Mouse (Mus musculus): ENCODE measurements at regions not wholly inside any gene's neighbourhood (a gene's known extent, or its start where the extent isn't known, plus 50 kb on each side); places are given as distances from the start of the nearest gene placed in this dataset.
"Not testable (repeated sequence)": the region's sequence is repeated elsewhere in the genome, so short reads cannot be mapped to it uniquely, and the experiment has no call there.

GRCm38 (mm10) chr8:20285523-20285922 lies 77.5 kb downstream of the Gm15319 start:
- not testable (repeated sequence) for H3K27me3 ChIP-seq (replicated peaks; ENCODE audit: control insufficient read depth, insufficient read depth, low read length); H3K4me2 ChIP-seq (ENCODE audit: low read length); DNase-seq (ENCODE audit: low spot score); H3K36me3 ChIP-seq (ENCODE audit: control insufficient read depth, insufficient read depth, low read length); H3K4me1 ChIP-seq (ENCODE audit: control insufficient read depth, insufficient read depth, low read length); H3K9ac ChIP-seq (ENCODE audit: low read length); H3K9me3 ChIP-seq (replicated peaks; ENCODE audit: control insufficient read depth, low read length); H3K4me3 ChIP-seq (ENCODE audit: low read depth, low read length); H3K27ac ChIP-seq (ENCODE audit: low read depth, low read length); ATAC-seq
- WGBS, result 94% methylated on average over 2 of the region's 3 CpGs

- not testable (repeated sequence) for H3K9ac ChIP-seq (ENCODE audit: low read length); H3K4me1 ChIP-seq (ENCODE audit: control insufficient read depth, insufficient read depth, low read length); DNase-seq (ENCODE audit: low spot score); H3K9me3 ChIP-seq (replicated peaks; ENCODE audit: control insufficient read depth, low read length); H3K27me3 ChIP-seq (replicated peaks; ENCODE audit: control insufficient read depth, insufficient read depth, low read length); H3K27ac ChIP-seq (ENCODE audit: low read depth, low read length); ATAC-seq; H3K4me2 ChIP-seq (ENCODE audit: low read length); H3K4me3 ChIP-seq (ENCODE audit: low read depth, low read length); H3K36me3 ChIP-seq (ENCODE audit: control insufficient read depth, insufficient read depth, low read length)
- 72% methylated on average over 3 of the region's 6 CpGs for WGBS
These were observed 78.2 kb downstream of the Gm15319 start for GRCm38 (mm10) chr8:20284856-20285255.

- not testable (repeated sequence) for DNase-seq (ENCODE audit: low spot score); H3K9ac ChIP-seq (ENCODE audit: low read length); H3K27me3 ChIP-seq (replicated peaks; ENCODE audit: control insufficient read depth, insufficient read depth, low read length); H3K4me2 ChIP-seq (ENCODE audit: low read length); ATAC-seq; H3K4me1 ChIP-seq (ENCODE audit: control insufficient read depth, insufficient read depth, low read length); H3K9me3 ChIP-seq (replicated peaks; ENCODE audit: control insufficient read depth, low read length); H3K27ac ChIP-seq (ENCODE audit: low read depth, low read length); H3K4me3 ChIP-seq (ENCODE audit: low read depth, low read length); H3K36me3 ChIP-seq (ENCODE audit: control insufficient read depth, insufficient read depth, low read length)
- 86% methylated on average over 1 of the region's 3 CpGs for WGBS
These were observed 79.9 kb downstream of the Gm15319 start for GRCm38 (mm10) chr8:20283141-20283540.

- H3K4me2 ChIP-seq (ENCODE audit: low read length); H3K27me3 ChIP-seq (replicated peaks; ENCODE audit: control insufficient read depth, insufficient read depth, low read length); ATAC-seq; H3K36me3 ChIP-seq (ENCODE audit: control insufficient read depth, insufficient read depth, low read length); H3K4me3 ChIP-seq (ENCODE audit: low read depth, low read length); H3K9ac ChIP-seq (ENCODE audit: low read length); H3K27ac ChIP-seq (ENCODE audit: low read depth, low read length); DNase-seq (ENCODE audit: low spot score); H3K4me1 ChIP-seq (ENCODE audit: control insufficient read depth, insufficient read depth, low read length); H3K9me3 ChIP-seq (replicated peaks; ENCODE audit: control insufficient read depth, low read length): not testable (repeated sequence)
- WGBS, result 96% methylated on average over 14 of the region's 14 CpGs
These were observed 81.7 kb downstream of the Gm15319 start for GRCm38 (mm10) chr8:20281201-20281887.

GRCm38 (mm10) chr8:20277701-20278100 lies 85.3 kb downstream of the Gm15319 start:
- H3K4me3 ChIP-seq (ENCODE audit: low read depth, low read length); H3K4me2 ChIP-seq (ENCODE audit: low read length); DNase-seq (ENCODE audit: low spot score); H3K9ac ChIP-seq (ENCODE audit: low read length); H3K27me3 ChIP-seq (replicated peaks; ENCODE audit: control insufficient read depth, insufficient read depth, low read length); H3K9me3 ChIP-seq (replicated peaks; ENCODE audit: control insufficient read depth, low read length); H3K4me1 ChIP-seq (ENCODE audit: control insufficient read depth, insufficient read depth, low read length); H3K27ac ChIP-seq (ENCODE audit: low read depth, low read length); ATAC-seq; H3K36me3 ChIP-seq (ENCODE audit: control insufficient read depth, insufficient read depth, low read length): not testable (repeated sequence)
- 75% methylated on average over 1 of the region's 1 CpGs for WGBS

- H3K27me3 ChIP-seq (replicated peaks; ENCODE audit: control insufficient read depth, insufficient read depth, low read length); ATAC-seq; H3K4me3 ChIP-seq (ENCODE audit: low read depth, low read length); H3K4me2 ChIP-seq (ENCODE audit: low read length); H3K9me3 ChIP-seq (replicated peaks; ENCODE audit: control insufficient read depth, low read length); H3K36me3 ChIP-seq (ENCODE audit: control insufficient read depth, insufficient read depth, low read length); H3K9ac ChIP-seq (ENCODE audit: low read length); H3K27ac ChIP-seq (ENCODE audit: low read depth, low read length); DNase-seq (ENCODE audit: low spot score); H3K4me1 ChIP-seq (ENCODE audit: control insufficient read depth, insufficient read depth, low read length): not testable (repeated sequence)
- 86% methylated on average over 1 of the region's 1 CpGs for WGBS
These were observed 86.3 kb downstream of the Gm15319 start for GRCm38 (mm10) chr8:20276661-20277060.

GRCm38 (mm10) chr8:20273844-20274243 lies 89.2 kb downstream of the Gm15319 start:
- H3K27ac ChIP-seq (ENCODE audit: low read depth, low read length); H3K4me1 ChIP-seq (ENCODE audit: control insufficient read depth, insufficient read depth, low read length); H3K9me3 ChIP-seq (replicated peaks; ENCODE audit: control insufficient read depth, low read length); H3K4me2 ChIP-seq (ENCODE audit: low read length); H3K36me3 ChIP-seq (ENCODE audit: control insufficient read depth, insufficient read depth, low read length); ATAC-seq; H3K4me3 ChIP-seq (ENCODE audit: low read depth, low read length); H3K9ac ChIP-seq (ENCODE audit: low read length); H3K27me3 ChIP-seq (replicated peaks; ENCODE audit: control insufficient read depth, insufficient read depth, low read length); DNase-seq (ENCODE audit: low spot score): not testable (repeated sequence)
- WGBS, result 81% methylated on average over 4 of the region's 5 CpGs

- not testable (repeated sequence) for H3K9me3 ChIP-seq (replicated peaks; ENCODE audit: control insufficient read depth, low read length); DNase-seq (ENCODE audit: low spot score); H3K27ac ChIP-seq (ENCODE audit: low read depth, low read length); H3K4me1 ChIP-seq (ENCODE audit: control insufficient read depth, insufficient read depth, low read length); H3K9ac ChIP-seq (ENCODE audit: low read length); H3K4me2 ChIP-seq (ENCODE audit: low read length); ATAC-seq; H3K4me3 ChIP-seq (ENCODE audit: low read depth, low read length); H3K27me3 ChIP-seq (replicated peaks; ENCODE audit: control insufficient read depth, insufficient read depth, low read length); H3K36me3 ChIP-seq (ENCODE audit: control insufficient read depth, insufficient read depth, low read length)
- WGBS, result 86% methylated on average over 9 of the region's 14 CpGs
These were observed 95.4 kb downstream of the Gm15319 start for GRCm38 (mm10) chr8:20267520-20268127.

GRCm38 (mm10) chr8:20266776-20267175 lies 96.2 kb downstream of the Gm15319 start:
- not testable (repeated sequence) for H3K4me2 ChIP-seq (ENCODE audit: low read length); H3K4me3 ChIP-seq (ENCODE audit: low read depth, low read length); H3K9ac ChIP-seq (ENCODE audit: low read length); H3K27me3 ChIP-seq (replicated peaks; ENCODE audit: control insufficient read depth, insufficient read depth, low read length); H3K9me3 ChIP-seq (replicated peaks; ENCODE audit: control insufficient read depth, low read length); ATAC-seq; H3K36me3 ChIP-seq (ENCODE audit: control insufficient read depth, insufficient read depth, low read length); H3K4me1 ChIP-seq (ENCODE audit: control insufficient read depth, insufficient read depth, low read length); H3K27ac ChIP-seq (ENCODE audit: low read depth, low read length); DNase-seq (ENCODE audit: low spot score)
- WGBS, result 79% methylated on average over 3 of the region's 3 CpGs
